Mouse (Mus musculus): Measurements from ENCODE around the gene Sh2d1b2.
A peak's percentile ranks its signal among the peaks of the same experiment; 100 is the strongest.
"Not testable (repeated sequence)": the region's sequence is repeated elsewhere in the genome, so short reads cannot be mapped to it uniquely, and the experiment has no call there.

Gene Sh2d1b2

DNA sequence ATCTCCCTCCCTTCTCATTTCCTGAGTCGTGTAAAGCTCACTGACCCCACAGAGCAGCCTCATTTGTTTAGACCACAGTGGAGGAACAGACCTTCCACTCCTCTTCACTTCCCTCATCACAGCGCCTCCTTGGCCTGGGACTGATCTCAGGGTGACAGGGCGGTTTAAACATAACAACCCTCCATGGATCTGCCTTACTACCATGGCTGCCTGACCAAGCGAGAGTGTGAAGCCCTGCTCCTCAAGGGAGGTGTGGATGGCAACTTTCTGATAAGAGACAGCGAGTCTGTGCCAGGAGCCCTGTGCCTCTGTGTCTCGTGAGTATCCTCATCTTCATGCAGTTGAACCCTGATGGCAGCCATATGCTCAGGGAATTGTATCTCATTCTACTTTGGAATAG is at the start of gene Sh2d1b2:
Gene Sh2d1b2 (plus strand): TSS at position 62 of the 400 bp plus-strand sequence.
- not testable (repeated sequence) for DNase-seq

DNA sequence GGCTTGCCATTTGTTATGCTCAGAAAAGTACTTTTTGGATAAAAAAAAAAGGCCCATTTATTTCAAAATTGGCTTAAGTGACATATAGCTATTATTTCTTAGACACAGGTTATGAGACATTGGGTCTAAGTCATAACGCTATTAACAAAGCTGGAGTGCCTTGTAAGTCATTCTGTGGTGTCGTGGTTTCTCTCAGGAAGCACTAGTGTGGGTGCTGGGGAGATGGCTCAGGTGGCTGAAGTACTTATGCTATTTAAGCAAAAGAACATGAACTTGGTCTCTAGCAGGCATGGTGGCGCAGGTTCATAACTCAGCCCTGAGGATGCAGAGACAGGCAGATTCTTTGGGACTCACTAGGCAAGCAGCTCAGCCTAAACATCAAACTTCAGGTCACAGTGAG is 47.4 kb upstream of the Sh2d1b2 start:
- no peak for DNase-seq

DNA sequence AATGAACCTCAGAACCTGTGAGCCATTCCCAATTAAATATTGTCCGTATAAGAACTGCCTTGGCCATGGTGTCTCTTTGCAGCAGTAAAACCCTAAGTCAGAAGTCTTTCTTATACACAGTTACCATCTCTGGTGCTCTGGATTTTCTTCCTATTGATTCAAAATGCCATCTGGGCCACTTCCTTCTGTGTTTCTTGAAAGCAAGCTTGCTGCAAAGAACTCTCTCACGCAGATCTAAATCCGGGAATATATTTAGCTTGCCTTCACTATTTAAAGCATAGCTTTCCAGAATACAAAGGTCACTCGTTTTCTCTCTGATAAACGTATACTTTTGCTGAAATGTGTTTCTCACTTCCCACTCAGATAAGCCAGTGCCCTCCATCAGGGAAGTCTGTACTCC is 46.0 kb upstream of the Sh2d1b2 start:
- no peak for DNase-seq

DNA sequence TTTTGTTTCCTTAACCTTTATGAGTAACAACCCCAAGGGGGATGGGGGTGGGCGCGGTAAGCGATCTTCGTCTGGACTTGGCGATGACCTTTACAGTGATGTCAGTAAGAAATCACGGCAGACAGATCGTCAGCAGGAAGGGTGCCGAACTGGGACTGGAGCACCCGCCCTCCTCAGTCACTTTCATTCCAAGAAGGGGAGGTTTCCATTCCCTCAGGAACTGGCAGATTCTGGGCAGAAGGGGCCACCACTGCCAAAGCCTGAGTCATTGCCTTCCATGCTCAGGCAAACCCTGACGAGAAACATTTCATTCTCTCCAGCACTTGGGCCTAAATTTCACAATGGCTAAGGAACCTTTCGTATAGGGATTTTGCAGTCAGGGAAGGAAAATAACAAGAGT is 43.9 kb upstream of the Sh2d1b2 start:
- peak; percentile 26 to 40 for DNase-seq

DNA sequence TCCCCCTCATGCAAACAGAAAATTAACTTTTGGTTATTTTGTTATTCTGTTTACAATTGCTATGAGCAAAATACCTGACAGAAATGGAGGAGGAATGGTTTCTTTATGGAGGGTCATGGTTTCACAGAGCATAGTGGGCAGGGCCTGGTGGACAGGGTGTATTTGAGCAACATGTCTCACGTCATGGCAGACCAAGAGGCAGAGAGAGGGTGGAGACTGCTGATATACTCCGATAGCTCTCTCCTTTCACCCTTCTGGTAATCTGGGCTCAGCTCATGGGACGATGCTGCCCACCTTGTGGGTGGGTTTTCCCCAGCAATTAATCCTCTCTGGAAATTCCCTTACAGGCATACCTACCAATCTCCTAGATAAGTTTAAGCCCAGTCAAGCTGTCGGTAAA is 42.3 kb upstream of the Sh2d1b2 start:
- no peak for DNase-seq

DNA sequence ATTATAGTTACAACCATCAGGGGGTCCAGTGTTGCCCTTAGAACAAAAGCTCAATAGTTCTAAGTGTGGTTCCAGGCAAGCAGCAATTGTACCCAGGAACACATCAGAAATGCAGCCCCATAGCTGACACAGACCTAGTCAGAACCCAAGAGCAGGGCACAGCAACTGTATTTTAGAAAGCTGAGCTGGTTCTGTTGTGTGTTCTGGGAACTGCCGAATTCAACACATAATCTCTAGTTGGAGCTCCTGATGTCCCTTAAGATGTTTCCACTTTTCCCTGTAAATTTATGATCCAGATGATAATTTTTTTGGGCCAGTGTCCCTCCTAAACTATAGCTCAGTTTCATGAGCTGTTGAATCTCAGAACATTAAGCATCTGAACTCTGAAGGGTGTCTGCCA is 40.6 kb upstream of the Sh2d1b2 start:
- no peak for DNase-seq

DNA sequence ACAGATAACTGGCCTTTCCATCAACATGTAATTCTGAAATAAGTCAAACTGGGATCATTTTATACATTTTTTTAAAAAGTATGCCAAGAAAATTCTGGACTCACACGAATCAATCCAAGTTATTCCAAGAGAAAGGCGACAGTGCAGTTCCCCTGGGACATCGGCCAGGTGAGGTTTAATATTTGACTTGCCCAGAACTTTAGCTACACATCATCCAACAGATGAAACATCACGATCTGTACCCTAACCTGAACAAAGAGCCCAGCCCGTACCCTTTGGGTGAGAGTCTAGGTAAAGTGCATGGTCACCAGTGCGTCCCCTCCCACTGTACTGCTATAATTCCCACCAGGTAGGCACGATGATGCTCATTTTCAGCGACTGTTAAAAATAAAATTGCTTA is 36.3 kb upstream of the Sh2d1b2 start:
- DNase-seq = no peak

DNA sequence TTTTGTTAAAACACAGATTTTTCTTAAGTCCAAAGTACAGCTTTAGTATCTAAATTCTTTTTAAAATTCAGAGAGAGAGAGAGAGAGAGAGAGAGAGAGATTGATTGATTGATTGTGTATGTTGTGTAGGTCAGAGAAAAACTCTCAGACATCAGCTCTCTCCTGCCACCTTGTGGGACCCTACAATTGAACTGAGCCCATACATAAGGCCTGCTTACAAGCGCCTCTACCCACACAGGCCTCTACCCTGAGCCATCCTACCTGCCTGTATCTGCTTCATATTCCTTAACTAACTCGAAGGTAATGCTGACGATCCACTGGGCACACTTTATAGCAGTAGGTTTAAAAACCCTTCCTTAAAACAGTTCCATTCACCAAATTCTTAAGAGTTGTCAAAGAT is 32.2 kb upstream of the Sh2d1b2 start:
- DNase-seq = peak in 1 of 2 experiments; percentile 23

DNA sequence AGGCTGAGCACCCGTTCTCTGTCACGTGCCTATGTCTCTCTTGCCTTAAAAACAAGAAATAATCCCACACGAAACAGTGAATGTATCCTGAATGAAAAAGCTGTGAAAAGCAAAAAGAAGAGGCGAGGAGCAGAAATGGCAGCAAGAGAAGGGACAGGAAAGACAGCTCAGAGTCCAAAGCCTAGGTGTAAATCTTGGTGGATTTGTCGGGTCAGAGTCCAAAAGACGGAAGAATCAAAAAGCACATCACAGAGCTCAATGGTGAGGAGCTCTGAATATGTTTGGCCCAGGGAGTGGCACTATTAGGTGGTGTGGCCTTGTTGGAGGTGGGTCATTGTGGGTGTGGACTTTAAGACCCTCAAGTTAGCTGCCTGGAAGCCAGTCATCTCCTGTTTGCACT is 26.2 kb upstream of the Sh2d1b2 start:
- DNase-seq = no peak

DNA sequence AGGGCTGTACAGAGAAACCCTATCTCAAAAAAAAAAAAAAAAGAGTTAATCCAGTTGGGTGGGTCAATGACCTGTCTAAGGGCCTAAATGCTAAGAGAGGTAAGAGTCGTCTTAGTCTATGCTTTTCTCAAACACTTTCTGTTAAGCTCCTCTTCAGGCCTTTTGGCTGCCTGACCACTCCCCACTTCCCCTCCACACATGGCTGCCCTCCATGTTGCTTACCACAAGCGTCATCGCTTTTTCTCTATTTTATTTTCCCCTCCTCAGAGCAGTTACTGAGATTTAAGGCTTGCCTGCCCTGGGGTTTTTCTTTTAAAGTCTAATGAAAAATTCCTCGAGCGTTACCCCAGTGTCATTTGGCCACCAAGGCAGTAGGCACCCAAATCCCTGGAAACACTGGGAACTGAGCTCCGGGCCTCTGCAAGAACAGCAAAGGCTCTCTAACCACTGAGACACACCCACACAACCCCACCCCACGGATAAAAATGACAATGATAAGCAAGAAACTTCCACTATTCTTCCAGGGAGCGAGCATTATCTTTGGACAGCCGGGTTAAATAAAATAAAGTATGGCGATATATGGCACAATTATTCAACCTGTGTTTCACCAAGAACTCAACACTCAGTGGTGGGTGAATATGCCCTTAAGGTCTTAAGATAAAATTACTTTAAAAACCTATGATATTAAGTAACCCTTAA is 19.2 kb upstream of the Sh2d1b2 start:
- no peak for DNase-seq

DNA sequence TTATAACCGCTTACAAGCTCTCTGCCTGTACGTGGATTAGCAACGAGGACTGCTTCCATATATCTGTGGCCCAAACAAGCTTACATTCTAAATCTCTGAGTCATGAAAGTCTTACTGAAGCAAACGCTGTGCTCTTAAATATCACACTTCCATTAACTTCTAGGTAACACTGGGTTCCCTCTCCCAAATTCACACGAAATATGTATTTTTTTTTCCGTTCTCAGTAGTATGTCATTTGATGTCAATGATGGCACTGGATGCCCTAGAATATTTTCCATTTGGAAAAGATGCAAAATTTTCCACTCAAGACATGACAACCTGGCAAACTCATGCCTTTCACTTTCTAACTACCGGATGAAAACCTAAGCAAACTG is 18.2 kb upstream of the Sh2d1b2 start:
- no peak for DNase-seq

DNA sequence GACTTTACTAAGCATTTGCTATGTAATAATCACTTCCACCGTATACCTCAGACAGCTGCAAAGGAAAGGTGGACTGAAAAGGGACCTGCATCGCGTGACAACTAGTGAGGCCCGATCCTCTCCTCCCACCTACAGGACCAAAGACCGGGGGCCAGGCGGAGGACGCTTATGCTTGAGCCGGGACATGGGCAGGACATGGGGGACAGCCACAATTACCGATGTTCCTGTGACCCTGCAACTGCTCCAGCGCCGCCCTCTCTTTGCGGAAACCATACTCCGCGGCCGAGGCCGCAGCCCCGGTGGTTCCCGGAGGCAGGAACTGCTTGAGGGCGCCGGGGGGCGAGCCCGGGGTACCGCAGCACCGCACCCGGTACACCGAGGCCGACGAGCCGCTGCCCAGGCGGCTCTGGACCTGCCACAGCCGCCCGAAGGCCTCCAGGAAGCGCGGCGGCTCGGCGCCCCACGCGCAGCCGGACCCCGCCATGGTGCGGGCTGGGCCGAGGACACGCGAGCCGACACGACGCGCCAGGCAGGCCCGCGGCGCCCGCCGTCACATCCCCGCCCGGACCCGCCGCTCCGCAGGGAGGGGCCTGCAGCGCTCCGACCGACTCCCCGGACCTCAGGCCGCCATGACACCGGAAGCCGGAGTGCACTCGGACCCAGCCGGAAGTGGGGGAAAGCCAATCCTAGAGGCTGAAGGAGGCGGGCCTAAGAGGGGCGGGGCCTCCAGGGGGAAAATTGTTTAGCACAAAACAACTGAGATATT is 17.6 kb upstream of the Sh2d1b2 start, which contains the start of gene Uhmk1:
Gene Uhmk1 (minus strand): TSS at position 641 of the 766 bp plus-strand sequence.
- peak; percentile 92 to 93 for DNase-seq

DNA sequence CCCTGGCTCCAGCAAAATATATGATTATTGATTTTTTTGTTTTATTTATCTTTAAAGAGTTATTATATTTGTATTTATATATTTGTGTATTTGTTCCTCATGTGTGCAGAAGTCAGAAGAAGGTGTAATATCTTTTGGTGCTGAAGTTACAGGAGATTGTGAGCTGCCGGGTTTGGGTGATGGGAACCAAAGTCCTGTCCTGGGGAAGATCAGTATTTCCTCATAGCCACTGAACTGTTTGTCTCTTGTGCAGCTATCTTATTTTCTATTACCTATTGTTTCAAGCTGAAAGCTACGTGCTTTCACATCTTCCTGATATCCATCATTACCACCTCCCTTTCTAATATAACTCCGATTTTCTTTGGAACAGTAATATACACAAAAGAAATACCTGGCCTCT is 17.0 kb upstream of the Sh2d1b2 start:
- no peak for DNase-seq

DNA sequence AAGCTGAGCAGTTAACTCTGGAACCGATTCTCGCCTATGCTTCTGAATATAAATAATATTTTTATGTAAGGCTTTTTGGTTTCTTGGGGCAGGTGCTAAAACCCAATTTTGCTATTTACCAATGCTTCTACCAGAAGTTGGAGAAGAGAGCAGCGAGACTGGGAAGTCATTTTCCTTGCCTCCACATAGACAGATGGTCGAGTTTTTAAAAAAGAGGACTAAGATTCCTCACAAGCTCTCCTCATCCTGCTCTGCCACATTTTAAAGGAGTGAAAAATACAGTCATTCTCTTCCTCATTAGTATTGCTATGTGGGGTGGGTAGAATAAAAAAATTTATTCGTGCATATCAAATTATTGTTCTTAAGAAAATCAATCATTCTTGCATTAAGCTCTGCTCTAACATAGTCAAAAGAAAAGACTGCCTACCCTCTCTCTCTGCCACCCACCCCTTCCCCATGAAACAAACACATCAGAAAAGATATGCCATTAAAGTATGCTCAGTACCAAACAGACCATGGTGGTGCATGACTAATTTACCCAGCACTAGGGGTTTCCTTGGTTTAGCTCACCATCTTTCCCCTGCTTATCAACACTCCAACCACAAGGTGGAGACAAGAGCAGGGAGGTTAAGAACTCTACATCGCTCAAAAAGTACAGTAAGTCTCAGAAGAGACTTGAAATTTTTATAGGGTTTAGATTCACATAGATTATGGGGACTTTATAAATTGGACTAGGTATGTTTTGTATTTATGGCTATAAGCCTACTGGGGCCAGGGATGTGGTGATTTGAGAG is 14.3 kb upstream of the Sh2d1b2 start:
- peak in 1 of 2 experiments; percentile 22 for DNase-seq

DNA sequence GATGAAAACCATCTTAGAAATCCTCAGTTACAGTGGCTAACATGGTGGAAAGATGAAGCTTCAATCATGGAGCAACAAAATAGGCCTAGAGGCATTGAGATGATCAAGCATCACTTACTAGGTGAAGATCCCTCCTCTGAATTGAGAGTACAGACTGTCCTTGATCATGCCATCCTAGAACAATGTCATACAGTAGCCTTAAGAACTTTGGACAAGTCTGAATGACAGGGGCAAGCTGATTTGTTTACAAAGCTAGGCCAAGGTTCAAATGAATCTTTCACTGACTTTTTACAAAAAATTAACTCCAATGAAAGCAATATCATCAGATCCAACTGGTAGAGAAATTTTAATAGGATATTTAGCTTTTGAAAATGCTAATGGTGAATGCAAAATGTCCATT is 12.2 kb upstream of the Sh2d1b2 start:
- no peak for DNase-seq

DNA sequence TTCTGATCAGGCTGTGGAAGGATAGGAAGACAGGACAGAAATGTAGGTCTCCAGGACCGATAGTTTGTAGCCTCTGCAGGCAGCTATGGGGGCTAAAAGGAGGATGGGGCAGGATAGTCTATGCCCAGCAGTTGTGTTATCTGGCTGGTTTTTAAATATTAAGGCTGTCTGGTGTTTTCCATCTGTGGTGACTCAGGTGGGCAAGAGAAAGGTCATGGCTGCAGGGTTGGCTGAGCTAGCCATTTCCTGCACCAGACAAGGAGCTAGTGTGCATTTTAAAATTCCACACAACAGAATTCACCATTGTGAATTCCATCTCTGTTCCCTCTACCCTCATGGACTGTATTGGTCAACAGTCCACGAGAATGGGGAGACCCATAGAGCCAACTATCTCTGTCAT is 9.3 kb upstream of the Sh2d1b2 start:
- DNase-seq = no peak

DNA sequence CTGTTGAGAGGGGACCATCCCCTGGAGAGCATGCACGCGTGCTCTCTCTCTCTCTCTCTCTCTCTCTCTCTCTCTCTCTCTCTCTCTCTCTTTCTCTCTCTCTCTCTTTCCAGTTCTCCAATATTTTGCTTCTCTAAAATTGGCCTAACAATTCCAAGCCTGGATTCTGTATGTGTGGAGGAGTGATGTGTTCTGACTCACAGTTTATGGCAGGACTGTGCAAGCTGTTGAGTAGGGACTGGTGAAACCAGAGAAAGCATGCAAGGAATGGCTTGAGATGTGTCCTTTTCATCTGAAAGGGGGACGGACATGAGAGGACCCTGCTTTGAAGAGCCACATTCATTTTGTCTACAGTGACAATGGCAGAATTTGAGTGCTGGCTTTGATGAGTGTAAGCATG is 12.5 kb downstream of the Sh2d1b2 start:
- DNase-seq = no peak

DNA sequence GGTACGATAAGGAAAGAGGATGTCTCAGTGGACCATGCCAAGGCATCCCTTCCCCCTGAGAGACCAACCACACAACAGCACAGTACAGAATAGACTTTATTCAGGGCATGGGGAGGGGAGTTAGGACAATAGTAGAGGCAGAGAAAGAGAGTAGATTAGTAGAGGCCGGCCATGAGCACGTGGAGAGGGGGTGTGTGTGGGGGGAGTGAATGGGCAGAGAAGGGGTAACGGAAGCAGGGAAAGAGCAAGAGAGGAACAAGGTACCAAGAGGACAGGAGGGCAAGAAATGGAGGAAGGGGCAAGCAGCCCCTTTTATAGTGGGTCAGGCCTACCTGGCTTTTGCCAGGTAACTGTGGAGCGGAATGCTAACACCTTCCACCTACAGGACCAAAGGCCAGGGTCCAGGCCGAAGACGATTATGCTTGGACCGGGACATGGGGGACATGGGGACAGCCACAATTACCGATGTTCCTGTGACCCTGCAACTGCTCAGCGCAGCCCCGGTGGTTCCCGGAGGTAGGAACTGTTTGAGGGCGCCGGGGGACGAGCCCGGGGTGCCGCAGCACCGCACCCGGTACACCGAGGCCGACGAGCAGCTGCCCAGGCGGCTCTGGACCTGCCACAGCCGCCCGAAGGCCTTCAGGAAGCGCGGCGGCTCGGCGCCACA is 22.5 kb downstream of the Sh2d1b2 start:
- no peak for DNase-seq

DNA sequence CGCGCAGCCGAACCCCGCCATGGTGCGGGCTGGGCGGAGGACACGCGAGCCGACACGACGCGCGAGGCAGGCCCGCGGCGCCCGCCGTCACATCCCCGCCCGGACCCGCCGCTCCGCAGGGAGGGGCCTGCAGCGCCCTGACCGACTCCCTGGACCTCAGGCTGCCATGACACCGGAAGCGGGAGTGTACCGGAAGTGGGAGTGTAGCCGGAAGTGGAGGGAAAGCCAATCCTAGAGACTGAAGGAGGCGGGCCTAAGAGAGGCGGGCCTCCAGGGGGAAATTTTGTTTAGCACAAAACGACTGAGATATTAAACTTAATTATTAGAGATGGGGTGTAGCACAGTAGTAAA is 23.0 kb downstream of the Sh2d1b2 start:
- DNase-seq = peak; percentile 88 to 91

DNA sequence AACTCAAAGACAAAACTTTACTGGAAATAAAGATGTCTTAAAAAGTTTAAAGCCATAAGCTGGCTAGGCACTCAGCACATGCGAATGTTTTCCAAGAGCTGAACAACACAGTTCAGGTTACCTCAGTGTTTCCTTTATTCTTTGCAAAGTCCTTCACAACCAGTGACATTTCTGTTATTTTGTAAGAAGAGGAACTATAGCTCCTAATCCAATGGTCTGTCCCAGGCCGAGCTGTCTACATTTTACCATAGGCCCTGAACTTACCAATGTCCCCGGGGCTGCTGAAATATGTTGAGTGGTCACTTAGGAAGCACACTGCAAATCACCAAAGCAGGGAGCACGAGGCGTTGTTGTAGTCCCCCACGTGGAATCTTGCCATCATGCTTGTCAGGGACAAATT is 37.7 kb downstream of the Sh2d1b2 start:
- no peak for DNase-seq

DNA sequence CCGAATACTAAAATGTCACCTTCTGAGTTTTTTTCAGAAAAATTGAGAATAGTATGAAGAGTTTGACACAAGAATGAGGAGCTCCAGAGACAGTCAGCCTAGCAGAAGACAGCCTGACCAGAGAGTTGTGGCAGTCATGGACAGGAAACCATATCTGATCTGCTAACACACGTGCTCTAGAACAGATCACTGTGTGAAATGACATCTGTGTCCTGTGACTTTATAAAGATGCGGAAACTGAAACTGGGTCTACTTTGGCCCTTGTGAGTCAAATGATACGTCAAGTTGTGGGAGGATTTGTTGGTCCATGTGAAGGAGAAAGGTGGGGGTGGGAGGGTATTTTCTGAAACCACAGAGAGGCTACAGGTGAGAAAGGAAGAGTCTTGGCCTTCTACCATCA is 38.1 kb downstream of the Sh2d1b2 start:
- DNase-seq = no peak

DNA sequence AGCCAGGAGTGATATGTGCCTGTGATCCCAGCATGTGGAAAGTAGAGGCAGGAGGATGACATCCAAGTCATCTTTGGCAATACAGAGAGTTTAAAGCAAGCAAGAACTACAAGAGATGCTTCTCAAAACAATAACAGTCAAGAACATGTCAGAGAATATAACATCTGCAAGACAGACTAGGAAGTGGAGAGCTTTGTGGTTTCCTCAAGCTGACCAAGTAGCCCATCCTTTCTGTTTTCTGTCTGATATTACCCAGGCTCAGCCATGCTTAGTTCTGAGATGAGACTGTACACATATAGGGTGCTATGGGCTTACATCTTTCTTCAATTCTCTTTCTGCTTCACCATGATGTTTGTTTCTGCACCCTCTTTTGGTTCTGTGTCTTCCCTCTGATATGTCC is 40.7 kb downstream of the Sh2d1b2 start:
- no peak for DNase-seq

DNA sequence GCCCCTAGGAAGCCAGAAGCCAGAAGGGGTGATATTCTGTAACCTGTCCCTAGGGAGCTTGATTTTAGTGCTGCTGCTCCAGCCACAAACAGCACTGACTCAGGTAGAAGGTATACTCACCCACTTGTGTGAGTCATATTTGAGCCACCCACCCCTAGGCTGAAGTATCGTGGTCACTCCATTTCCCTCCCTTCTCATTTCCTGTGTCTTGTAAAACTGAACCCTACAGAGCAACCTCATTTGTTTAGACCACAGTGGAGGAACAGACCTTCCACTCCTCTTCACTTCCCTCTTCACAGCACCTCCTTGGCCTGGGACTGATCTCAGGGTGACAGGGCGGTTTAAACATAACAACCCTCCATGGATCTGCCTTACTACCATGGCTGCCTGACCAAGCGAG is 44.5 kb downstream of the Sh2d1b2 start, which contains the start of gene Sh2d1b1:
Gene Sh2d1b1 (plus strand): TSS at position 305 of the 400 bp plus-strand sequence.
- no peak for DNase-seq
